Mouse (Mus musculus): Measurements from ENCODE around the gene Clstn1.

GRCm38 (mm10) chr4:149563941-149564361, 22.3 kb upstream of the Clstn1 start:
- TF ChIP-seq POLR2A (IDR thresholded peaks at IDR 0.05; ENCODE audit: control insufficient read depth in 1 of 2, insufficient read depth in 1 of 2, low read depth in 1 of 2, low read length in 2 of 2, poor library complexity in 1 of 2) = no peak
- TF ChIP-seq CTCF (IDR thresholded peaks at IDR 0.05 in 2 of 3, conservative IDR thresholded peaks at IDR 0.05 in 1 of 3; ENCODE audit: control insufficient read depth in 1 of 3, insufficient read depth in 1 of 3, low read depth in 2 of 3, low read length in 3 of 3, poor library complexity in 1 of 3, severe bottlenecking in 1 of 3) = no peak
- TF ChIP-seq SIN3A (IDR thresholded peaks at IDR 0.05; ENCODE audit: low read length) = no peak
- TF ChIP-seq USF2 (IDR thresholded peaks at IDR 0.05; ENCODE audit: borderline replicate concordance in 1 of 2, insufficient read depth in 1 of 2, low read depth in 1 of 2, low read length in 2 of 2) = no peak
- TF ChIP-seq RCOR1 (IDR thresholded peaks at IDR 0.05; ENCODE audit: low read depth, low read length) = no peak
- no peak for TF ChIP-seq POLR2AphosphoS5 (IDR thresholded peaks at IDR 0.05; ENCODE audit: borderline replicate concordance, low read depth, low read length)
- TF ChIP-seq NRF1 (IDR thresholded peaks at IDR 0.05; ENCODE audit: insufficient read depth, low read depth, low read length, poor library complexity, severe bottlenecking) = no peak
- TF ChIP-seq MAFK (IDR thresholded peaks at IDR 0.05; ENCODE audit: borderline replicate concordance, low read depth, low read length) = no peak
- TF ChIP-seq SMC3 (IDR thresholded peaks at IDR 0.05; ENCODE audit: low read depth, low read length) = no peak
- TF ChIP-seq USF1 (IDR thresholded peaks at IDR 0.05; ENCODE audit: low read depth, low read length) = no peak
- no peak for TF ChIP-seq CHD1 (IDR thresholded peaks at IDR 0.05; ENCODE audit: low read depth, low read length)
- no peak for TF ChIP-seq TCF12 (IDR thresholded peaks at IDR 0.05; ENCODE audit: low read depth, low read length)
- TF ChIP-seq ELF1 (IDR thresholded peaks at IDR 0.05; ENCODE audit: low read depth, low read length) = no peak
